Mouse (Mus musculus): ENCODE data around the gene Il17re. TPM values are rescaled to one million over a fixed set of nuclear protein-coding genes. Genes with fewer than 3 reads are reported as not detected.

The Il17re gene
- polyA plus RNA-seq (2017; shearing (Covaris generic)), result under 1 TPM; 0.21 to 0.69 TPM

GRCm38 (mm10) chr6:113457952-113458534 is at the start of gene Il17re:
TSS of gene Il17re (plus strand) at chr6:113458484.

DNA sequence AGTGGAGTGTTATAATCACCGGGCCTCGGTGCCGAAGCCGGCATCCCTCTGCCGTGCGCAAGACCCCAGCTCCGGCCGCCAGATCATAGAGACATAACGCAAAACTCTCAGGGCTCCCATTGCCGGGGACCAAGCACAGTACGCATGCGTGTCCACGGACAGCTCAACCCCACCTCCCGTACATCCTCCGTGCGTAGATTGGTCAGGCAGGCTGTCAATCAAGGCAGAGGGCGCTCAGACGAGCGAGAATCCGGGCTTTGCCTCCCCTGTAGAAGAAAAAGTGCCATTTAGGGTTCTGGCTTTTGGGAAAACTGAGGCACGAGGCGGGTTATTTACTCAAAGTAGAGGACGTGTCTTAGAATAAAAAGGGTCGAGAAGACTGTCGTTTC is 39.1 kb upstream of the Il17re start, which contains the start of gene Rpusd3:
Gene Rpusd3 (minus strand): TSS at position 142 of the 389 bp plus-strand sequence.

GRCm38 (mm10) chr6:113435664-113436205 is 22.5 kb upstream of the Il17re start, which contains the start of gene Cidec:
TSS of gene Cidec (minus strand) at chr6:113435760.

GRCm38 (mm10) chr6:113442442-113443090 is 15.7 kb upstream of the Il17re start, which contains the start of gene Jagn1:
TSS of gene Jagn1 (plus strand) at chr6:113442569.

DNA sequence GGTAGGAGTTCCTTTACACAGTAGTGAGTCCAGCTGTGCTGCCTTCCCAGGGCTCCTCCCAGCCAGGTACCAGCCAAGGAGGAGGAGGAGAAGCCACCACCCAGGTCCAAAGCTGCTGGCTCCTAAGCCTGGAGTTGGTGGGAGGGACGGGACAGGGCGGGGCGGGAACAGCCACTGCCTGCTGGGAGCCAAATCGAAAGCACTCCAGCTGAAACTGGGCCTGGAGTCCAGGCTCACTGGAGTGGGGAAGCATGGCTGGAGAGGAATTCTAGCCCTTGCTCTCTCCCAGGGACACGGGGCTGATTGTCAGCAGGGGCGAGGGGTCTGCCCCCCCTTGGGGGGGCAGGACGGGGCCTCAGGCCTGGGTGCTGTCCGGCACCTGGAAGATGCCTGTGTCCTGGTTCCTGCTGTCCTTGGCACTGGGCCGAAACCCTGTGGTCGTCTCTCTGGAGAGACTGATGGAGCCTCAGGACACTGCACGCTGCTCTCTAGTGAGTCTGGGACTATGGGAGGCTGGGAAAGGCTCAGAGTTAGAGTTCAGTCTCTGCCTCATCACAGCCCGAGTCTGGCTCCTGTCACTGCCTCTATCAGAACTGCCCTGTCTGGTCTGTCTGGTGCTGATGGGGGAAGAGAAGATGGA is 13.1 kb downstream of the Il17re start, which contains the start of gene Il17rc:
Gene Il17rc (plus strand): TSS at position 131 of the 640 bp plus-strand sequence.

DNA sequence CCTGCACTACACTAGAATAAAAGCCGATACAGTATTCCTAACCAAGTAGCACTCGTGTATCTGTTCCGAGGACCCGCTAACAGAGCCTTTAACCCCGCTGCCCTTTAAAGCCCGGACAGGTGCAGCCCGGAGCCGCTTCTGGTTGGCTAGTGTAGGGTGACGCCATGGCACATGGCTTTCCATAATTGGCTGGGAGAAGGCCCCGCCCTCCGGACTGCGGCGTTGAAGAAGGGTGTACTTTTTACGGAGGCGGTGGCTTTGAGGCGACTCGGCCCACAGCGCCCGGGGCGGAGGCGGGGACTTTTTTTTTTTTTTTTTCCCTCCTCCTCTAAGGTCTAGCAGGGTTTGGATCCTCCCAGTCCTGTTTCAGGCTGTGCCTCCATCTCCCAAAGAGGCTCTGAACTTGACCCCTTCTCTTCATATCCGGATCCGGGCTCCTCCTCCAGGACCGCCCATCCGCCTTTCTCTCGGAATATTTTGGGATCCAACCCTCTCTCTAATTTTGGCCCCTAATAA is 24.9 kb downstream of the Il17re start, which contains the start of gene Creld1:
Gene Creld1 (plus strand): TSS at position 198 of the 516 bp plus-strand sequence.

DNA sequence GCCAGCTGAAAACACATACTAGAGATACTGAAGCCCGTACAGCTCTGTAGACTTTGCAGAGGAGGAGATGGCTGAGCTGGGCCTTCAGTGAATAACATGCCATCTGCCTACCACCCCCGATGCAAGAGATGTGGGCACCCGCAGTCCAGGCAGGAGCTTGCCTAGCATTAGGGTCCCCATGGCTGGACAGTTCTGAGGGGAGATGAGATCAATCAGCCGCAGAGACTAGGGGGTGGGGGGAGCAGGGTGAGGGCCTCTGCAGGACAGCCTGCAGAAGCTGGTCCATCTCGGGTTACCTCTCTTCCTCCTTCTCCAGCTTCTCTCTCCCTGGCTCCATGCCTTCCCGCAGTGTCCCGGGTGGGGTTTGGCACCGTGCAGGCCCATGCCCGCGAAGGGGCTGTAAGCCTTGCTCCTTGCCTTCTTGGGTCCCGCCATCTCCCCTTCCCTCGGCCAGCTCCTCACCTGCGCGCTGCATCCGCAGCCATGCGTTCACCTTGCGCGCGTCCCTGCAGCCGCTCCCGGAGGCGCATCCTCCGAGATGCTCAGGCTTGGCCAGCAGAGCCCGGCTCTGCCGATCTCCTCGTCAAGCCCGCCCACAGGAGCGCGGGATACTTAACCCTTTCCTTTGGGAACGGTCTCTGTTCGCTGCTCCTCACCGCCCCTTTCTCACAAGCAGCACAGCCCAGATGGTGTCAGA is 43.3 kb downstream of the Il17re start, which contains the start of gene Prrt3:
Gene Prrt3 (minus strand): TSS at position 544 of the 697 bp plus-strand sequence.

Other genes with a start within 250 kb of the Il17re start
- gene Mtmr14, start 220.6 kb upstream of the Il17re start, polyA plus RNA-seq (2017; shearing (Covaris generic)), result 10 to 100 TPM; 29.7 to 54.1 TPM
- under 1 TPM; 0.11 to 0.31 TPM for gene Cpne9, start 176.2 kb upstream of the Il17re start, polyA plus RNA-seq (2017; shearing (Covaris generic))
- gene Brpf1, start 151.3 kb upstream of the Il17re start, polyA plus RNA-seq (2017; shearing (Covaris generic)), result 10 to 100 TPM; 36.5 to 38.2 TPM
- 10 to 100 TPM; 11.2 to 12.0 TPM for gene Ogg1, start 131.5 kb upstream of the Il17re start, polyA plus RNA-seq (2017; shearing (Covaris generic))
- 1 to 10 TPM; 2.5 to 3.8 TPM for gene Camk1, start 114.5 kb upstream of the Il17re start, polyA plus RNA-seq (2017; shearing (Covaris generic))
- gene Tada3, start 80.6 kb upstream of the Il17re start, polyA plus RNA-seq (2017; shearing (Covaris generic)), result 10 to 100 TPM; 41.1 to 54.4 TPM
- 100 to 1,000 TPM; 462 to 693 TPM for gene Arpc4, start 80.4 kb upstream of the Il17re start, polyA plus RNA-seq (2017; shearing (Covaris generic))
- gene Ttll3, start 69.2 kb upstream of the Il17re start, polyA plus RNA-seq (2017; shearing (Covaris generic)), result 10 to 100 TPM in 1 of 2 experiments, 1 to 10 TPM in 1; 9.7 to 15.2 TPM
- gene Rpusd3, start 39.1 kb upstream of the Il17re start, polyA plus RNA-seq (2017; shearing (Covaris generic)), result 10 to 100 TPM; 14.5 to 22.2 TPM
- gene Cidec, start 22.7 kb upstream of the Il17re start, polyA plus RNA-seq (2017; shearing (Covaris generic)), result under 1 TPM in 1 of 2 experiments, not detected in 1; 0.93 TPM
- 10 to 100 TPM; 43.6 to 54.2 TPM for gene Jagn1, start 15.9 kb upstream of the Il17re start, polyA plus RNA-seq (2017; shearing (Covaris generic))
- under 1 TPM; 0.36 to 0.42 TPM for gene Il17rc, start 12.9 kb downstream of the Il17re start, polyA plus RNA-seq (2017; shearing (Covaris generic))
- gene Creld1, start 24.8 kb downstream of the Il17re start, polyA plus RNA-seq (2017; shearing (Covaris generic)), result 1 to 10 TPM; 5.9 to 8.9 TPM
- gene Prrt3, start 43.4 kb downstream of the Il17re start, polyA plus RNA-seq (2017; shearing (Covaris generic)), result under 1 TPM; 0.31 to 0.48 TPM
- gene Emc3, start 73.2 kb downstream of the Il17re start, polyA plus RNA-seq (2017; shearing (Covaris generic)), result 10 to 100 TPM; 92.2 to 98.0 TPM
- 1 to 10 TPM; 4.3 to 4.5 TPM for gene Fancd2, start 73.2 kb downstream of the Il17re start, polyA plus RNA-seq (2017; shearing (Covaris generic))
- gene Fancd2os, start 142.2 kb downstream of the Il17re start, polyA plus RNA-seq (2017; shearing (Covaris generic)), result not detected
- 100 to 1,000 TPM; 245 to 260 TPM for gene Brk1, start 146.3 kb downstream of the Il17re start, polyA plus RNA-seq (2017; shearing (Covaris generic))
- 10 to 100 TPM; 28.5 to 32.0 TPM for gene Vhl, start 165.5 kb downstream of the Il17re start, polyA plus RNA-seq (2017; shearing (Covaris generic))
- 10 to 100 TPM; 27.6 to 42.3 TPM for gene Irak2, start 180.0 kb downstream of the Il17re start, polyA plus RNA-seq (2017; shearing (Covaris generic))
- gene Tatdn2, start 238.6 kb downstream of the Il17re start, polyA plus RNA-seq (2017; shearing (Covaris generic)), result 10 to 100 TPM in 1 of 2 experiments, 1 to 10 TPM in 1; 9.4 to 11.4 TPM

Data from activated CD4-positive, CD25-positive, alpha-beta regulatory T cell (primary cell).